Mouse (Mus musculus): Measurements from ENCODE around the gene Gm4737.

DNA sequence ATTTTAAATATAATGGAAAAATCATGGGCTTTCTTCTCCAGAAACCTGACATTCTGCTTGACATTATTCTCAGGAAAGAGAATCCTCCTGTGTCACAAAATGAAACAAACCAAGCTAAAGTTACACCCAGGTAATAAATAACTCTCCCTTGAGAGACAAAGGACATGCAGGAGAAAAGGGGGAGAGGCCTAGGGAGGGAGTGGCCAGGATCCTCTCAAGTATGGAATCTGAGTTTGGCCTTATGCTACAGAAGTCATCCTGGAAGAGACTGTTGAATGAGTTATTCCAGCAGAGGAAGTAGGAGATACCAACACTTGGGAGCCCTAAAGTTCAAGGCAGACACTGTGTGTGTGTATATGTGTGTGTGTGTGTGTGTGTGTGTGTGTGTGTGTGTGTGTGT is 32.6 kb downstream of the Gm4737 start:
- TF ChIP-seq POLR2A (IDR thresholded peaks at IDR 0.05; ENCODE audit: low read depth, low read length) (no peak), CTCF (conservative IDR thresholded peaks at IDR 0.05; ENCODE audit: insufficient read depth, insufficient read length, low read depth, low read length) (no peak)

Data from kidney, adult 2 months (tissue).